Mouse (Mus musculus) midbrain, embryonic 14.5 days (tissue): ENCODE measurements at regions not wholly inside any gene's neighbourhood (a gene's known extent, or its start where the extent isn't known, plus 50 kb on each side); places are given as distances from the start of the nearest gene placed in this dataset.
A peak's percentile ranks its signal among the peaks of the same experiment; 100 is the strongest.

ENCODE experiments used
- ATAC-seq: fragments of 200-750 bp; cut with Nextera tagmentation; 2 replicates; pipeline ENCODE4 v1.8.0; 2017; ENCODE audit warnings: moderate number of reproducible peaks, moderate library complexity; ENCODE audit not compliant: low FRiP score, low TSS enrichment
- DNase-seq: peaks from one replicate; pipeline ENCODE4 v3.0.0-alpha.2; 2015
- H3K27ac ChIP-seq: fragments of 300-500 bp; sonication (generic); replicated peaks from 2 replicates; pipeline ENCODE4 v1.5.1; 2014; ENCODE audit warnings: mild to moderate bottlenecking, low read depth, low read length, moderate library complexity
- H3K27me3 ChIP-seq: fragments of 300-500 bp; sonication (generic); 2 replicates; pipeline ENCODE4 v1.6.1; 2014; ENCODE audit warnings: low read length, control low read depth, mixed read lengths; ENCODE audit not compliant: control insufficient read depth, insufficient read depth
- H3K36me3 ChIP-seq: fragments of 300-500 bp; sonication (generic); 2 replicates; pipeline ENCODE4 v1.6.1; 2014; ENCODE audit warnings: low read length, control low read depth; ENCODE audit not compliant: control insufficient read depth, insufficient read depth
- H3K4me1 ChIP-seq: fragments of 300-500 bp; sonication (generic); 2 replicates; pipeline ENCODE4 v1.6.1; 2014; ENCODE audit warnings: mild to moderate bottlenecking, antibody characterized with exemption, low read length, control low read depth; ENCODE audit not compliant: control insufficient read depth, insufficient read depth
- H3K4me2 ChIP-seq: fragments of 300-500 bp; sonication (generic); 2 replicates; pipeline ENCODE4 v1.6.1; 2014; ENCODE audit warnings: mild to moderate bottlenecking, low read length, moderate library complexity
- H3K4me3 ChIP-seq: fragments of 300-500 bp; sonication (generic); replicated peaks from 2 replicates; pipeline ENCODE4 v1.5.1; 2014; ENCODE audit warnings: low read depth, low read length
- H3K9ac ChIP-seq: fragments of 300-500 bp; sonication (generic); replicated peaks from 2 replicates; pipeline ENCODE4 v1.6.1; 2014; ENCODE audit warnings: mild to moderate bottlenecking, low read length, moderate library complexity
- H3K9me3 ChIP-seq: fragments of 300-500 bp; sonication (generic); 2 replicates; pipeline ENCODE4 v1.6.1; 2016; ENCODE audit warnings: low read length, control low read depth, mixed read lengths; ENCODE audit not compliant: control insufficient read depth
- WGBS: fragments of 180-500 bp; shearing (Covaris S2); extraction: QIAGEN DNeasy Blood & Tissue Kit; methylation state at CpG from one replicate; pipeline ENCODE4 v1.1.7; 2014; 5-methylcytosine and 5-hydroxymethylcytosine counted together

- DNase-seq (peak; percentile 34), ATAC-seq (no peak)
- Histone ChIP-seq H3K4me2 (no peak overlapping the region), H3K36me3 (no peaks in the 10 kb centered on the region), H3K27me3 (no peaks in the 10 kb centered on the region), H3K4me3 (no peak overlapping the region), H3K27ac (no peak overlapping the region), H3K4me1 (no peaks in the 10 kb centered on the region), H3K9ac (no peak overlapping the region), H3K9me3 (no peaks in the 10 kb centered on the region)
- WGBS = 29% methylated on average over 3 of the region's 3 CpGs
These were observed 94.4 kb upstream of the Nck2 start for GRCm38 (mm10) chr1:43349966-43350365.

GRCm38 (mm10) chr1:43358191-43358590 is 86.2 kb upstream of the Nck2 start:
- Histone ChIP-seq H3K9me3 (no peaks in the 10 kb centered on the region), H3K27ac (no peak overlapping the region; the same call in 1 of the 2 replicates), H3K27me3 (no peaks in the 10 kb centered on the region), H3K9ac (0 out of 2 replicates have a peak overlapping the region, but pooled peaks have one; percentile 24), H3K36me3 (no peaks in the 10 kb centered on the region), H3K4me1 (peaks cover 6% of the 10 kb centered on the region), H3K4me3 (no peak overlapping the region), H3K4me2 (no peak overlapping the region)
- ATAC-seq (peak; percentile 83), DNase-seq (peak; percentile 81)
- WGBS = 33% methylated on average over 6 of the region's 6 CpGs

- Histone ChIP-seq H3K36me3 (no peaks in the 10 kb centered on the region), H3K27me3 (no peaks in the 10 kb centered on the region), H3K9me3 (no peaks in the 10 kb centered on the region), H3K4me2 (no peak overlapping the region), H3K4me1 (peaks cover 6% of the 10 kb centered on the region), H3K27ac (no peak overlapping the region), H3K4me3 (no peak overlapping the region), H3K9ac (no peak overlapping the region)
- no peak for ATAC-seq
- 85% methylated on average over 4 of the region's 4 CpGs for WGBS
- DNase-seq = no peak
These were observed 84.7 kb upstream of the Nck2 start for GRCm38 (mm10) chr1:43359662-43360061.

- DNase-seq (no peak), ATAC-seq (no peak)
- H3K4me2 ChIP-seq = no peak overlapping the region
These were observed 84.1 kb upstream of the Nck2 start for GRCm38 (mm10) chr1:43360291-43360690.

GRCm38 (mm10) chr1:43360741-43361140 is 83.6 kb upstream of the Nck2 start:
- Histone ChIP-seq H3K9ac (no peak overlapping the region), H3K4me3 (no peak overlapping the region), H3K27ac (no peak overlapping the region), H3K9me3 (no peaks in the 10 kb centered on the region), H3K36me3 (no peaks in the 10 kb centered on the region), H3K4me2 (no peak overlapping the region), H3K27me3 (no peaks in the 10 kb centered on the region), H3K4me1 (peaks cover 6% of the 10 kb centered on the region)
- DNase-seq = peak; percentile 21
- 4% methylated on average over 4 of the region's 4 CpGs for WGBS
- ATAC-seq = no peak

More at GRCm38 (mm10) chr1:43360291-43360690, 84.1 kb upstream of the Nck2 start:
- Histone ChIP-seq H3K9me3 (no peaks in the 10 kb centered on the region), H3K4me1 (peaks cover 6% of the 10 kb centered on the region), H3K9ac (no peak overlapping the region), H3K27ac (no peak overlapping the region), H3K4me3 (no peak overlapping the region), H3K27me3 (no peaks in the 10 kb centered on the region), H3K36me3 (no peaks in the 10 kb centered on the region)
- WGBS = 58% methylated on average over 8 of the region's 8 CpGs

- DNase-seq = no peak
- no peaks in the 10 kb centered on the region for H3K27me3 ChIP-seq
- no peak overlapping the region for H3K4me3 ChIP-seq
- H3K4me2 ChIP-seq = no peak overlapping the region
- no peaks in the 10 kb centered on the region for H3K36me3 ChIP-seq
- no peak for ATAC-seq
- H3K9ac ChIP-seq = no peak overlapping the region
- H3K9me3 ChIP-seq = no peaks in the 10 kb centered on the region
- peaks cover 6% of the 10 kb centered on the region for H3K4me1 ChIP-seq
- 9% methylated on average over 3 of the region's 3 CpGs for WGBS
- H3K27ac ChIP-seq = no peak overlapping the region
These were observed 82.9 kb upstream of the Nck2 start for GRCm38 (mm10) chr1:43361455-43361863.

GRCm38 (mm10) chr1:43362136-43362535 is 82.2 kb upstream of the Nck2 start:
- no peak overlapping the region for H3K27ac ChIP-seq
- no peak overlapping the region for H3K4me2 ChIP-seq
- H3K36me3 ChIP-seq = no peaks in the 10 kb centered on the region
- no peaks in the 10 kb centered on the region for H3K9me3 ChIP-seq
- H3K9ac ChIP-seq = no peak overlapping the region
- ATAC-seq (no peak), DNase-seq (no peak)
- no peak overlapping the region for H3K4me3 ChIP-seq
- no peaks in the 10 kb centered on the region for H3K27me3 ChIP-seq
- H3K4me1 ChIP-seq = peaks cover 6% of the 10 kb centered on the region
- 52% methylated on average over 5 of the region's 5 CpGs for WGBS

GRCm38 (mm10) chr1:43363178-43363577 is 81.2 kb upstream of the Nck2 start:
- DNase-seq = no peak
- H3K4me3 ChIP-seq = no peak overlapping the region
- WGBS = 90% methylated on average over 4 of the region's 4 CpGs
- no peak for ATAC-seq
- H3K27ac ChIP-seq = no peak overlapping the region
- H3K27me3 ChIP-seq = no peaks in the 10 kb centered on the region
- no peak overlapping the region for H3K9ac ChIP-seq
- no peaks in the 10 kb centered on the region for H3K36me3 ChIP-seq
- H3K4me1 ChIP-seq = peaks cover 6% of the 10 kb centered on the region
- no peak overlapping the region for H3K4me2 ChIP-seq
- no peaks in the 10 kb centered on the region for H3K9me3 ChIP-seq

- DNase-seq (no peak), ATAC-seq (peak; percentile 34; the same call in 1 of the 2 replicates)
- Histone ChIP-seq H3K9ac (no peak overlapping the region), H3K27me3 (no peaks in the 10 kb centered on the region), H3K9me3 (no peaks in the 10 kb centered on the region), H3K36me3 (no peaks in the 10 kb centered on the region), H3K4me1 (no peaks in the 10 kb centered on the region), H3K4me2 (no peak overlapping the region), H3K27ac (no peak overlapping the region), H3K4me3 (no peak overlapping the region)
- WGBS = 80% methylated on average over 2 of the region's 2 CpGs
These were observed 77.9 kb upstream of the Nck2 start for GRCm38 (mm10) chr1:43366433-43366832.
